Mouse (Mus musculus): ENCODE data around the gene Qtrt2. TPM values are rescaled to one million over a fixed set of nuclear protein-coding genes. Genes with fewer than 3 reads are reported as not detected.

Gene Qtrt2
- total RNA-seq, 2 experiments from 2014 or later, result 24.9 to 29.2 TPM

DNA sequence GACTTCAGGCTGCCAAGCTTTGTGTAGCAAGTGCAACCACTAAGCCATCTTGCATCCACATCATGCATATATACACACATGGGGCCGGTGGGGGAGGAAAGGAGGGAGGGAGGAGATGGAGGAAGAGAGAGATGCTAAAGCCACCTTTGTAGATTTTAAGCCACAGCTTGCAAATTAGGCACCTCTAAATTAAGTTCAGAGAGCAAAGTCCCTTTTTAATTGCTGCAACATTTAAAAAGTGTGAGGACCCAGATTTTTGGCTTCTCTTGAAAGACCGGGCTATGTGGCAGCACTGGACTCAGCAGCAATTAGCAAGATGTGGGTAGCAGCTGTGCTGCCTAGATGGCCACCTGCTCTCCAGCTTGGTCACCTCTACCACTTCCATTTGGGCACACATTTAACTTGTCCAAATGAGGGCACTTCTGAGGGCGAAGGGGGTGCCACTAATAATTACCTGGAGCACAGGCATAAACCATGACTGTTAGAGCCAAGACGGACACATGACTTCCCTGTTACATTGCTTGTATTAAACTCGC is 67.6 kb downstream of the Qtrt2 start:
- intact Hi-C loops (cut with DNase I), result no loop called here
- DNase-seq (ENCODE audit: extremely low spot score in 1 of 2, low spot score in 2 of 2), result no peak

DNA sequence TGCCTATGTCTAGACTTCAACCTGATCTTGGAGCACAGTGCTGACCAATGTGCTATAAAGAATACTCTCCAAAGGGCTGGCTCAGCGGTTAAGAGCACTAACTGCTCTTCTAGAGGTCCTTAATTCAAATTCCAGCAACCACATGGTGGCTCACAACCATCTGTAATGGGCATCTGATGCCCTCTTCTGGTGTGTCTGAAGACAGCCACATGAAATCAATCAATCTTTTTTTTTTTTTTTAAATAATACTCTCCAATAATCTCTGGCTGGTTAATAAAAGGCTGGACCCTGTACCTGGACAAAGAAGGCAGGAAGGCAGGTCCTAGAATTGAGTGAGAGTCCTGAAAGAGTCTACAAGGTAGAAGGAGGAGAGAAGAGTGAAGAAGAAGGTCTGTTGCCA is 76.8 kb downstream of the Qtrt2 start:
- intact Hi-C loops (cut with DNase I), result no loop called here
- DNase-seq (ENCODE audit: extremely low spot score in 1 of 2, low spot score in 2 of 2), result no peak

DNA sequence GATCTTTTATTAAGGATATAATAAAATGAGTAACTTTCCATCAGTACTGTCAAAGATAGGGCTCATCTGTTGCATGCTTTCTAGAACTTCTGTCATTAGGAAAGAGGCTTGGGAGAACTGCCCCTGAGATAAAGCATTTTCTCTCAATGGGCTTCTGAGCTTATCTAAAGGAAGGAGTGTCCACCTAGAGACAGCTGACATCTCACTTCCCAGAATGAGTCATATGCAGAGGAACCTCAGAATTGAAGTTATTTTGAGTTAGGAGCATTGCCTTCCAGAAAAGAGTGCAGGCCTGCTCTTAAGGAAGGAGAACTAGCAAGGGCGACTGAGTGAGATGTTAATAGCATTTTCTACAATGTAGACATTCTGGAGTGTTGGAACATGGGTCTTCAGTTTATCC is 85.4 kb downstream of the Qtrt2 start:
- intact Hi-C loops (cut with DNase I), result no loop called here

DNA sequence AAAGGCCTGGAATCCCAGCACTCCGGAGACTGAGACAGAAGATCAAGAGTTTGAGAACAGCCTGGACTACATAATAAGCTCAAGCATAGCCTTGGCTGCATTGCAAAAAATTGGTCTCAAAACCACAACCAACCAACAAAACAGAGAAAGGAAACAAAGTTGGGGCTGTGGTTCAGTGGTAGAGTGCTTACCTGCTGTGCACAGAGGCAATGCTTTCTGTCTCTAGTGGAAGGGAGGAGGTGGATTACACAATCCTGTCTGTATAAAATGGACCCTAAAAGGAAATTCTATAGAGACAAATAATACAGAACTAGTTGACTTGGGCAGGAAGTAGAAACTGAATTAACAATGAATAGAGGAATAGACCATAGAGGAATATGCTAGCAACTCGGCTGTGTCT is 94.7 kb downstream of the Qtrt2 start:
- intact Hi-C loops (cut with DNase I), result no loop called here
- no peak for DNase-seq (ENCODE audit: extremely low spot score in 1 of 2, low spot score in 2 of 2)

More for the DNA sequence above, 85.4 kb downstream of the Qtrt2 start:
- DNase-seq (ENCODE audit: extremely low spot score in 1 of 2, low spot score in 2 of 2), result no peak

DNA sequence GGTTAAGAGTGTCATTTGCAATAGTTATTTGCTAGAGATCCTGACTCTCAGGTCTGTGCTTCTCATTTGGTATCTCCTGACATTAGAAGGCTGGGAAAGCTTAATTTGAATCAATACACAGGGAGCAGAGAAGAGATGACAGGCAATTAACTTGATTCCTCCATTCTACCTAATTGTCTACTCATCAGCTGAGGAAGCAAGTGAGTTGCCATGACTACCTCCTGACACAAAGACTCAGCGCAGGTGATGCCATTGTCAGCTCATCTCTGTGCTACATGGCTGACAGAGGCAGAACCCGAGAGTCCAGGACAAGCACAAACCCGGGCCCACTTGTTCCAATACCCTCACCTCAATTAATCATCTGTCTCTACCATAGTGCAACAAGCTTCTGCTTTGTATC is 99.1 kb downstream of the Qtrt2 start:
- intact Hi-C loops (cut with DNase I), result no loop called here
- no peak for DNase-seq (ENCODE audit: extremely low spot score in 1 of 2, low spot score in 2 of 2)

DNA sequence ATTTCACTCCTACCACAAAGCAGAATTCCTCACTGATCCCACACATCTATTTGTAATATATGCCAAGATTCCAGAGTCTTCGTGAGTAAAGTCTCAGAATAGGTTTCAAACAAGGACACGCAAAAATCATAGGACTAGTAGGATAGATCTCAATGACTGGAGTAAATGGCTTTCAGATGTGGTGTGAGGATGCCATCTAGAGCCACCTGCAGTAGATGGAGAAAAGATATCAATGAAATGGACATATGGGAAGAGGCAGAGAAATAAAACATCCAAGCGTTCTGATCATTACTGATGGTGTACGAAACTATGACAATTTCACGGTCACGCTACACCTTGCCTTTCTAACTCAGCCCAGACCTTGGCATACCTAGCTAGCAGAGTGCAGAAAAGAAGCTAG is 108.2 kb downstream of the Qtrt2 start:
- no peak for DNase-seq (ENCODE audit: extremely low spot score in 1 of 2, low spot score in 2 of 2)
- intact Hi-C loops (cut with DNase I), result no loop called here

DNA sequence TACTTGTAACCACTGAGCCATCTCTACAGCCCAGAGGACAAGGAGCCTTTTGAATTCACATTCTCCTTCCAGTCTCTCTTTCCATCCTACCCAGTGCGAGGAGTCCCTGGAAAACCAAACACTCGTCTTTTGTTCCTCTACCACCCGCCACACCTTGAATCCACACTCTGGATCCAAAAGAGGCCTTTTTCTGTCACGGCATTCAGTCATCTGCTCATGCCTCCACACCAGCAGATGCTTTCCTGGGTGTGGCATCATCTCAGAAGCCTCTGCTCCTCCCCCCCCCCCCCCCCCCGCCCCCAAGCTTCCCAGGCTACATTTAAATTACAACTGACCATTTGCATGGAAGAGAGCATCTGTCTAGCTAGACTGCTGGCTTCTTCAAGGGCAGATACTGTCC is 110.3 kb downstream of the Qtrt2 start:
- intact Hi-C loops (cut with DNase I), result no loop called here

DNA sequence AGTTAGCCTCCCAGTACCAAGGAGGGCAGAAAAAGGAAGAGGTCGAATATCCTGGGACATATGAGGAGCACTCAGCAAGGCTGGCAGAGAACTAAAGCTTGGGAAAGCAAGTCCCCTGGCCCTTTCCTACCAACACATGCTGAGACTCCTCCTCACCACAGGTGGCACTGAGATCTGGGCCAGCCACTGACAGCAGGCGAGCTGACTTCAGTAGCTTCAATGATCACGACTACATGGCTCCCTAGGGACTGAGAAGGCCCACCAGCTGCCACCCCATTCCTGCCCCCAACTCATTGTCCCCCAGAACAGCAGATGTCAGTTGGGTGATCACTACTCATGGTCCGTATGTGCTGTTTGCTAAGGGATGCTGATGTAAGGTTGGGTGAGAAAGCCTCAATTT is 112.0 kb downstream of the Qtrt2 start:
- intact Hi-C loops (cut with DNase I), result no loop called here
- no peak for DNase-seq (ENCODE audit: extremely low spot score in 1 of 2, low spot score in 2 of 2)

More for the DNA sequence above, 110.3 kb downstream of the Qtrt2 start:
- DNase-seq (ENCODE audit: extremely low spot score in 1 of 2, low spot score in 2 of 2), result no peak

Other genes starting within 250 kb of the Qtrt2 start
- under 1 TPM; 0.67 to 0.75 TPM for gene Drd3, start 172.8 kb downstream of the Qtrt2 start, total RNA-seq (2021)
- 1 to 10 TPM; 2.3 to 2.5 TPM for gene Ccdc191, start 37.0 kb downstream of the Qtrt2 start, total RNA-seq (2021)
- 10 to 100 TPM; 30.6 to 33.7 TPM for gene Zdhhc23, start 53.0 kb upstream of the Qtrt2 start, total RNA-seq (2021)
- gene Gramd1c, start 136.5 kb upstream of the Qtrt2 start, total RNA-seq (2021), result 1 to 10 TPM; 2.2 to 2.9 TPM
- gene Atp6v1a, start 212.9 kb upstream of the Qtrt2 start, total RNA-seq (2021), result 100 to 1,000 TPM; 413 to 416 TPM
- 10 to 100 TPM; 53.9 to 55.2 TPM for gene Naa50, start 213.0 kb upstream of the Qtrt2 start, total RNA-seq (2021)
- 10 to 100 TPM; 32.6 to 33.5 TPM for gene Usf3, start 246.4 kb upstream of the Qtrt2 start, total RNA-seq (2021)

All from left cerebral cortex, postnatal 10 days (tissue).